Mouse (Mus musculus): Measurements from ENCODE around the gene Tmem238l. TPM values are rescaled to one million over a fixed set of nuclear protein-coding genes. Genes with fewer than 3 reads are reported as not detected.

Tmem238l gene
- polyA plus RNA-seq, 1 experiment from 2014 or later, result not detected

- Histone ChIP-seq H3K4me3 (ENCODE audit: low read length) (no peak overlapping the region), H3K27me3 (replicated peaks; ENCODE audit: control insufficient read depth, insufficient read depth, low read length) (no peaks in the 10 kb centered on the region), H3K9ac (ENCODE audit: low read depth, low read length) (no peak overlapping the region), H3K36me3 (ENCODE audit: control insufficient read depth, insufficient read depth, low read length) (no peaks in the 10 kb centered on the region), H3K4me1 (ENCODE audit: control insufficient read depth, insufficient read depth, low read depth, low read length) (no peaks in the 10 kb centered on the region), H3K27ac (ENCODE audit: low read depth, low read length) (no peak overlapping the region), H3K9me3 (ENCODE audit: control insufficient read depth, low read length) (no peaks in the 10 kb centered on the region), H3K4me2 (ENCODE audit: low read length) (no peak overlapping the region)
- 74% methylated on average over 2 of the region's 2 CpGs for WGBS
- ATAC-seq, result no peak
These were observed 35.7 kb downstream of the Tmem238l start for GRCm38 (mm10) chr11:66992150-66992549.

GRCm38 (mm10) chr11:66993674-66994073 lies 37.2 kb downstream of the Tmem238l start:
- no peak for ATAC-seq
- H3K4me1 ChIP-seq (ENCODE audit: control insufficient read depth, insufficient read depth, low read depth, low read length), result peaks cover 3% of the 10 kb centered on the region; the same call in 1 of the 2 replicates
- H3K27me3 ChIP-seq (replicated peaks; ENCODE audit: control insufficient read depth, insufficient read depth, low read length), result no peaks in the 10 kb centered on the region
- no peak overlapping the region for H3K9ac ChIP-seq (ENCODE audit: low read depth, low read length)
- H3K4me3 ChIP-seq (ENCODE audit: low read length), result no peak overlapping the region
- WGBS, result 32% methylated on average over 1 of the region's 1 CpGs
- H3K4me2 ChIP-seq (ENCODE audit: low read length), result no peak overlapping the region
- no peak overlapping the region for H3K27ac ChIP-seq (ENCODE audit: low read depth, low read length)
- no peaks in the 10 kb centered on the region for H3K36me3 ChIP-seq (ENCODE audit: control insufficient read depth, insufficient read depth, low read length)
- no peaks in the 10 kb centered on the region for H3K9me3 ChIP-seq (ENCODE audit: control insufficient read depth, low read length)

GRCm38 (mm10) chr11:66996446-66996845 lies 40.0 kb downstream of the Tmem238l start:
- Histone ChIP-seq H3K27ac (ENCODE audit: low read depth, low read length) (no peak overlapping the region), H3K4me1 (ENCODE audit: control insufficient read depth, insufficient read depth, low read depth, low read length) (peaks cover 15% of the 10 kb centered on the region), H3K9me3 (ENCODE audit: control insufficient read depth, low read length) (no peaks in the 10 kb centered on the region), H3K4me3 (ENCODE audit: low read length) (no peak overlapping the region), H3K9ac (ENCODE audit: low read depth, low read length) (no peak overlapping the region), H3K4me2 (ENCODE audit: low read length) (no peak overlapping the region), H3K27me3 (replicated peaks; ENCODE audit: control insufficient read depth, insufficient read depth, low read length) (no peaks in the 10 kb centered on the region), H3K36me3 (ENCODE audit: control insufficient read depth, insufficient read depth, low read length) (no peaks in the 10 kb centered on the region)
- no peak for ATAC-seq
- 84% methylated on average over 4 of the region's 4 CpGs for WGBS

GRCm38 (mm10) chr11:66998467-66999403 lies 42.3 kb downstream of the Tmem238l start:
- H3K9me3 ChIP-seq (ENCODE audit: control insufficient read depth, low read length), result no peaks in the 10 kb centered on the region
- H3K4me3 ChIP-seq (ENCODE audit: low read length), result no peak overlapping the region
- no peaks in the 10 kb centered on the region for H3K27me3 ChIP-seq (replicated peaks; ENCODE audit: control insufficient read depth, insufficient read depth, low read length)
- no peaks in the 10 kb centered on the region for H3K36me3 ChIP-seq (ENCODE audit: control insufficient read depth, insufficient read depth, low read length)
- WGBS, result 69% methylated on average over 14 of the region's 14 CpGs
- no peak overlapping the region; the same call in 1 of the 2 replicates for H3K27ac ChIP-seq (ENCODE audit: low read depth, low read length)
- no peak overlapping the region for H3K4me2 ChIP-seq (ENCODE audit: low read length)
- peak; percentile 31; the same call in 1 of the 2 replicates for ATAC-seq
- H3K9ac ChIP-seq (ENCODE audit: low read depth, low read length), result no peak overlapping the region
- H3K4me1 ChIP-seq (ENCODE audit: control insufficient read depth, insufficient read depth, low read depth, low read length), result peaks cover 21% of the 10 kb centered on the region

- Histone ChIP-seq H3K4me3 (ENCODE audit: low read length) (no peak overlapping the region), H3K9ac (ENCODE audit: low read depth, low read length) (no peak overlapping the region), H3K4me1 (ENCODE audit: control insufficient read depth, insufficient read depth, low read depth, low read length) (peaks cover 21% of the 10 kb centered on the region), H3K27me3 (replicated peaks; ENCODE audit: control insufficient read depth, insufficient read depth, low read length) (no peaks in the 10 kb centered on the region), H3K27ac (ENCODE audit: low read depth, low read length) (peak overlapping the region; percentile 75), H3K9me3 (ENCODE audit: control insufficient read depth, low read length) (no peaks in the 10 kb centered on the region), H3K36me3 (ENCODE audit: control insufficient read depth, insufficient read depth, low read length) (no peaks in the 10 kb centered on the region), H3K4me2 (ENCODE audit: low read length) (no peak overlapping the region)
- ATAC-seq, result peak; percentile 79
- WGBS, result 59% methylated on average over 4 of the region's 4 CpGs
These were observed 44.2 kb downstream of the Tmem238l start for GRCm38 (mm10) chr11:67000671-67001070.

- H3K9me3 ChIP-seq (ENCODE audit: control insufficient read depth, low read length), result no peaks in the 10 kb centered on the region
- peak; percentile 66 for ATAC-seq
- H3K4me1 ChIP-seq (ENCODE audit: control insufficient read depth, insufficient read depth, low read depth, low read length), result peaks cover 21% of the 10 kb centered on the region
- H3K4me3 ChIP-seq (ENCODE audit: low read length), result no peak overlapping the region
- no peaks in the 10 kb centered on the region for H3K27me3 ChIP-seq (replicated peaks; ENCODE audit: control insufficient read depth, insufficient read depth, low read length)
- H3K4me2 ChIP-seq (ENCODE audit: low read length), result no peak overlapping the region
- H3K36me3 ChIP-seq (ENCODE audit: control insufficient read depth, insufficient read depth, low read length), result no peaks in the 10 kb centered on the region
- no peak overlapping the region for H3K9ac ChIP-seq (ENCODE audit: low read depth, low read length)
- 18% methylated on average over 1 of the region's 1 CpGs for WGBS
- H3K27ac ChIP-seq (ENCODE audit: low read depth, low read length), result peak overlapping the region; percentile 75; the same call in 1 of the 2 replicates
These were observed 45.3 kb downstream of the Tmem238l start for GRCm38 (mm10) chr11:67001717-67002116.

- 49% methylated on average over 2 of the region's 2 CpGs for WGBS
- ATAC-seq, result no peak
These were observed 46.5 kb downstream of the Tmem238l start for GRCm38 (mm10) chr11:67002911-67003310.

GRCm38 (mm10) chr11:67007961-67008360 lies 51.5 kb downstream of the Tmem238l start:
- no peak overlapping the region for H3K4me2 ChIP-seq (ENCODE audit: low read length)
- no peak overlapping the region for H3K4me3 ChIP-seq (ENCODE audit: low read length)
- H3K9ac ChIP-seq (ENCODE audit: low read depth, low read length), result 0 out of 2 replicates have a peak overlapping the region, but pooled peaks have one; percentile 8
- H3K27me3 ChIP-seq (replicated peaks; ENCODE audit: control insufficient read depth, insufficient read depth, low read length), result no peaks in the 10 kb centered on the region
- ATAC-seq, result peak; percentile 77
- peak overlapping the region; percentile 3; the same call in 1 of the 2 replicates for H3K27ac ChIP-seq (ENCODE audit: low read depth, low read length)
- WGBS, result 51% methylated on average over 8 of the region's 8 CpGs
- H3K4me1 ChIP-seq (ENCODE audit: control insufficient read depth, insufficient read depth, low read depth, low read length), result peaks cover 10% of the 10 kb centered on the region
- H3K9me3 ChIP-seq (ENCODE audit: control insufficient read depth, low read length), result no peaks in the 10 kb centered on the region
- H3K36me3 ChIP-seq (ENCODE audit: control insufficient read depth, insufficient read depth, low read length), result no peaks in the 10 kb centered on the region

More at GRCm38 (mm10) chr11:67002911-67003310, 46.5 kb downstream of the Tmem238l start:
- H3K36me3 ChIP-seq (ENCODE audit: control insufficient read depth, insufficient read depth, low read length), result no peaks in the 10 kb centered on the region
- peaks cover 24% of the 10 kb centered on the region for H3K4me1 ChIP-seq (ENCODE audit: control insufficient read depth, insufficient read depth, low read depth, low read length)
- H3K27ac ChIP-seq (ENCODE audit: low read depth, low read length), result no peak overlapping the region
- H3K9me3 ChIP-seq (ENCODE audit: control insufficient read depth, low read length), result no peaks in the 10 kb centered on the region
- no peak overlapping the region for H3K9ac ChIP-seq (ENCODE audit: low read depth, low read length)
- no peaks in the 10 kb centered on the region for H3K27me3 ChIP-seq (replicated peaks; ENCODE audit: control insufficient read depth, insufficient read depth, low read length)
- no peak overlapping the region for H3K4me2 ChIP-seq (ENCODE audit: low read length)
- no peak overlapping the region for H3K4me3 ChIP-seq (ENCODE audit: low read length)

GRCm38 (mm10) chr11:67008528-67008927 lies 52.1 kb downstream of the Tmem238l start:
- Histone ChIP-seq H3K27ac (ENCODE audit: low read depth, low read length) (peak overlapping the region; percentile 3; the same call in 1 of the 2 replicates), H3K4me2 (ENCODE audit: low read length) (no peak overlapping the region), H3K4me1 (ENCODE audit: control insufficient read depth, insufficient read depth, low read depth, low read length) (peaks cover 10% of the 10 kb centered on the region), H3K27me3 (replicated peaks; ENCODE audit: control insufficient read depth, insufficient read depth, low read length) (no peaks in the 10 kb centered on the region), H3K36me3 (ENCODE audit: control insufficient read depth, insufficient read depth, low read length) (no peaks in the 10 kb centered on the region), H3K9ac (ENCODE audit: low read depth, low read length) (0 out of 2 replicates have a peak overlapping the region, but pooled peaks have one; percentile 8), H3K4me3 (ENCODE audit: low read length) (no peak overlapping the region), H3K9me3 (ENCODE audit: control insufficient read depth, low read length) (no peaks in the 10 kb centered on the region)
- WGBS, result 71% methylated on average over 4 of the region's 4 CpGs
- ATAC-seq, result no peak; the same call in 1 of the 2 replicates
